Mouse (Mus musculus): Measurements from ENCODE around the gene Ppib. TPM values are rescaled to one million over a fixed set of nuclear protein-coding genes. Genes with fewer than 3 reads are reported as not detected.

The Ppib gene
- polyA plus RNA-seq, 1 experiment from 2014 or later, result 313 TPM

GRCm38 (mm10) chr9:66084171-66084570 lies 24.1 kb downstream of the Ppib start:
- Histone ChIP-seq H3K27ac (ENCODE audit: low read length) (no peak overlapping the region), H3K27me3 (ENCODE audit: control insufficient read depth, insufficient read depth, low read depth, low read length) (no peaks in the 10 kb centered on the region), H3K4me1 (ENCODE audit: control insufficient read depth, insufficient read depth, low read length) (no peaks in the 10 kb centered on the region), H3K4me2 (ENCODE audit: low read length) (no peak overlapping the region), H3K36me3 (ENCODE audit: control insufficient read depth, insufficient read depth, low read length) (peaks cover 14% of the 10 kb centered on the region), H3K4me3 (ENCODE audit: low read depth, low read length) (no peak overlapping the region), H3K9ac (ENCODE audit: low read depth, low read length) (no peak overlapping the region), H3K9me3 (replicated peaks; ENCODE audit: control insufficient read depth, low read length, poor library complexity, severe bottlenecking) (no peaks in the 10 kb centered on the region)
- no peak for ATAC-seq
- WGBS, result 85% methylated on average over 3 of the region's 3 CpGs

DNA sequence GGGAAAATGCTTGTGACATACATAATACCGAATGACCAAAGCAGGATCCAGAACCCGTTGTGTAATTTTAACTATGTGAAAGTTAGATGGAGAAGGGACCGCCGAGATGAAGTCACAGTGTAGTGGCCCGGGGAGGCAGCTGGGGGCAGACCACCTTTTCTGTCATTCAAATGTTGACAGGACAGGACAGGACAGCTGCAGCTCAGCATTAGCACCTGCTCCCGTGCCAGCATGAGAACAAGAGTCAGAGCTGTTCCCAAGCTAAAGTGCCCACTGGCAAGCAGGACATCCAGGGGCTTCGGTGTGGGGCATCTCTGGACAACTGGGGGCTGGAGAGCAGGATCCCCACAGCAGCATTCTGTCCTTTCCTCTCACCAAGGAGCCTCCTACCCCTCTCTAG lies 27.0 kb downstream of the Ppib start:
- Histone ChIP-seq H3K27ac (ENCODE audit: low read length) (no peak overlapping the region), H3K36me3 (ENCODE audit: control insufficient read depth, insufficient read depth, low read length) (peaks cover 28% of the 10 kb centered on the region), H3K4me3 (ENCODE audit: low read depth, low read length) (no peak overlapping the region), H3K4me1 (ENCODE audit: control insufficient read depth, insufficient read depth, low read length) (no peaks in the 10 kb centered on the region), H3K9ac (ENCODE audit: low read depth, low read length) (no peak overlapping the region), H3K9me3 (replicated peaks; ENCODE audit: control insufficient read depth, low read length, poor library complexity, severe bottlenecking) (no peaks in the 10 kb centered on the region), H3K4me2 (ENCODE audit: low read length) (no peak overlapping the region), H3K27me3 (ENCODE audit: control insufficient read depth, insufficient read depth, low read depth, low read length) (no peaks in the 10 kb centered on the region)
- no peak for ATAC-seq
- 89% methylated on average over 7 of the region's 7 CpGs for WGBS

DNA sequence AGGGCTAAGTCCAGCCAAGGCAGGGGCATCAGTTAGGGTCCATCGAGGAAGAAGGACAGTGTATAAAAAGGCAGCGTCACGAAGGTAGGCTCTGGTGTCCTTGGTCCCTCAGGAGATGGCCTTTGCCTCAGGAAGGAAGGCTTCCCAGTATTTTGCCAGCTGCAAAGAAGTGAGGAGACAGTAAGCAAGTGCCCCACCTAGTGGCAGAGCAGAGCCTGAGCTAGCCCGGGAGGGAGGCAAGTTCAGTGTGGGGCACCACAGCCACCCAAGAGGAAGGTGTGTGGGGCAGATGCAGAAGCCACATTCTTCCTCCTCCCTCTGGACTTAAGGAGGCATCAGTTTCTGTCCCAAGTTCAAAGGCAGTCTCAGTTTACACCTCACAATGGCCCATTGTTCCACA lies 28.4 kb downstream of the Ppib start:
- Histone ChIP-seq H3K27me3 (ENCODE audit: control insufficient read depth, insufficient read depth, low read depth, low read length) (no peaks in the 10 kb centered on the region), H3K9me3 (replicated peaks; ENCODE audit: control insufficient read depth, low read length, poor library complexity, severe bottlenecking) (no peaks in the 10 kb centered on the region), H3K4me2 (ENCODE audit: low read length) (no peak overlapping the region), H3K4me3 (ENCODE audit: low read depth, low read length) (no peak overlapping the region), H3K4me1 (ENCODE audit: control insufficient read depth, insufficient read depth, low read length) (no peaks in the 10 kb centered on the region), H3K9ac (ENCODE audit: low read depth, low read length) (no peak overlapping the region), H3K36me3 (ENCODE audit: control insufficient read depth, insufficient read depth, low read length) (peaks cover 39% of the 10 kb centered on the region), H3K27ac (ENCODE audit: low read length) (no peak overlapping the region)
- ATAC-seq, result no peak
- 42% methylated on average over 4 of the region's 4 CpGs for WGBS

- Histone ChIP-seq H3K4me2 (ENCODE audit: low read length) (no peak overlapping the region), H3K4me3 (ENCODE audit: low read depth, low read length) (no peak overlapping the region), H3K9me3 (replicated peaks; ENCODE audit: control insufficient read depth, low read length, poor library complexity, severe bottlenecking) (no peaks in the 10 kb centered on the region), H3K36me3 (ENCODE audit: control insufficient read depth, insufficient read depth, low read length) (peaks cover 60% of the 10 kb centered on the region), H3K27me3 (ENCODE audit: control insufficient read depth, insufficient read depth, low read depth, low read length) (no peaks in the 10 kb centered on the region), H3K27ac (ENCODE audit: low read length) (no peak overlapping the region), H3K4me1 (ENCODE audit: control insufficient read depth, insufficient read depth, low read length) (no peaks in the 10 kb centered on the region), H3K9ac (ENCODE audit: low read depth, low read length) (no peak overlapping the region)
- no peak for ATAC-seq
- 91% methylated on average over 13 of the region's 13 CpGs for WGBS
These were observed 30.7 kb downstream of the Ppib start for GRCm38 (mm10) chr9:66090593-66091244.

DNA sequence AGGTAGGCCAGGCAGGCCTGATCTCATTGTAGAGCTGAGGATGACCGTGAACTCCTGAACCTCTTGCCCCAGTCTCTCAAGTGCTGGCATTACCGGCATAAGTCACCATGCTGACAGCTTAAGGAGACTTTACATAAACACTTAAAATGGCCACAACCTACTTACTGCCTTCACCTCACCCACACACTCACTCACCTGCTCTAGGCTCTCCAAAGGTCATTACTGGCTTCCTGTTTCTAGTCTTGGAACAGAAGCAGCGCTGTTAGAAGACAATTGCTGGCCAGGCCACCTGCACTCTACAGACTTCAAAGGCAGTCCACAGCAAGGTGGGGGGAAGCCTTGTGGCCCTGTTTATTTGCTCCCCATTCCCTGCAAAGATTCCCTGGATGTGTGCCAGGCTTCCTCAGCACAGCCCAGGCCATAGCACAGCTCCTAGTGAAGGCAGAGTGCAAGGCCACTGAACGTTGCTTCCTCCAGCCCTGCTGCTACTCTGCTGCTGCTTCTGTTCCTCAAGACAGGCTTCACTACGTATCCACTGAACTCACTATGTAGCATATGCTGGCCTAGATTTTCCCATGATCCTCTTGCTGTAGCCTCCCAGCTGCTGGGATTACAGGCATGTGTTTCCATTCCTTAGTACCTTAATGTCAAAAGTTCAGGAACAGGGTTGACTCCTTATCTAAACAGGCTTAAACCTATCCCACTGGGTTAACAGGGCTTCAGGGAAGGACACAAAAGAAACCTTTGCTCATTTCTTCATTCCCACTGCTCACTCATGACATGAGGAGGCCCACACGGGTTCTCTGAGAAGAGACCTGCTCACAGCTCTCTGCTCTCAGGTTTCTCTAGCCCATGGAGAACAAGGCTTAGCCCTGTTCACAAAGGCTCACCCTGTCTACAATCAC lies 31.6 kb downstream of the Ppib start:
- no peak overlapping the region for H3K4me2 ChIP-seq (ENCODE audit: low read length)
- no peak overlapping the region for H3K9ac ChIP-seq (ENCODE audit: low read depth, low read length)
- H3K4me1 ChIP-seq (ENCODE audit: control insufficient read depth, insufficient read depth, low read length), result no peaks in the 10 kb centered on the region
- H3K36me3 ChIP-seq (ENCODE audit: control insufficient read depth, insufficient read depth, low read length), result peaks cover 66% of the 10 kb centered on the region
- H3K27ac ChIP-seq (ENCODE audit: low read length), result no peak overlapping the region
- WGBS, result 81% methylated on average over 6 of the region's 6 CpGs
- H3K27me3 ChIP-seq (ENCODE audit: control insufficient read depth, insufficient read depth, low read depth, low read length), result no peaks in the 10 kb centered on the region
- no peak for ATAC-seq
- no peaks in the 10 kb centered on the region for H3K9me3 ChIP-seq (replicated peaks; ENCODE audit: control insufficient read depth, low read length, poor library complexity, severe bottlenecking)
- no peak overlapping the region for H3K4me3 ChIP-seq (ENCODE audit: low read depth, low read length)

DNA sequence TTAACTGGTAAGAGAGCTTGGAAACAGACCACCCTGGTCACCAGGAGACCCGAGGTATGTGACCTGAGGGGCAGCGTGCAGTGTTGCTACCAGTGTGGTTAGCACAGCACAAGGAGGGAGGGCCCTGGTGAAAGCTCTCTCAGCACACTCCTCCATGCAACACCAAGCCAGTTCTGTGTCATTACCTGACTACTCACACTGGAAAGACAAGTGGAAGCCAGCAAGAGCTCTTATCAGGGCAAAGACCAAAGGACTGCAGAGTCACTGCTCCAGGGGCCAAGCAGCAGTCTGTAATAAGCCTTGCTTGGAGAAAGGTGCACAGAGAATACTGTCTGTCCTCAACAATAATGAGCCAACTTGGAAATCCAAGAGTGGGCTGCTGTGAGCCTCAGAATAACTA lies 32.6 kb downstream of the Ppib start:
- peaks cover 67% of the 10 kb centered on the region for H3K36me3 ChIP-seq (ENCODE audit: control insufficient read depth, insufficient read depth, low read length)
- no peak overlapping the region for H3K4me2 ChIP-seq (ENCODE audit: low read length)
- H3K4me1 ChIP-seq (ENCODE audit: control insufficient read depth, insufficient read depth, low read length), result no peaks in the 10 kb centered on the region
- no peaks in the 10 kb centered on the region for H3K27me3 ChIP-seq (ENCODE audit: control insufficient read depth, insufficient read depth, low read depth, low read length)
- no peak overlapping the region for H3K9ac ChIP-seq (ENCODE audit: low read depth, low read length)
- no peak overlapping the region for H3K27ac ChIP-seq (ENCODE audit: low read length)
- ATAC-seq, result no peak
- no peaks in the 10 kb centered on the region for H3K9me3 ChIP-seq (replicated peaks; ENCODE audit: control insufficient read depth, low read length, poor library complexity, severe bottlenecking)
- H3K4me3 ChIP-seq (ENCODE audit: low read depth, low read length), result no peak overlapping the region
- 86% methylated on average over 2 of the region's 2 CpGs for WGBS

- Histone ChIP-seq H3K4me2 (ENCODE audit: low read length) (no peak overlapping the region), H3K9me3 (replicated peaks; ENCODE audit: control insufficient read depth, low read length, poor library complexity, severe bottlenecking) (no peaks in the 10 kb centered on the region), H3K4me1 (ENCODE audit: control insufficient read depth, insufficient read depth, low read length) (no peaks in the 10 kb centered on the region), H3K36me3 (ENCODE audit: control insufficient read depth, insufficient read depth, low read length) (peaks cover 45% of the 10 kb centered on the region), H3K4me3 (ENCODE audit: low read depth, low read length) (no peak overlapping the region), H3K9ac (ENCODE audit: low read depth, low read length) (no peak overlapping the region), H3K27me3 (ENCODE audit: control insufficient read depth, insufficient read depth, low read depth, low read length) (no peaks in the 10 kb centered on the region), H3K27ac (ENCODE audit: low read length) (no peak overlapping the region)
- no peak for ATAC-seq
- 86% methylated on average over 8 of the region's 8 CpGs for WGBS
These were observed 41.6 kb downstream of the Ppib start for GRCm38 (mm10) chr9:66101577-66101976.

GRCm38 (mm10) chr9:66102668-66103067 lies 42.6 kb downstream of the Ppib start:
- ATAC-seq, result no peak
- Histone ChIP-seq H3K27me3 (ENCODE audit: control insufficient read depth, insufficient read depth, low read depth, low read length) (no peaks in the 10 kb centered on the region), H3K4me2 (ENCODE audit: low read length) (no peak overlapping the region), H3K9me3 (replicated peaks; ENCODE audit: control insufficient read depth, low read length, poor library complexity, severe bottlenecking) (no peaks in the 10 kb centered on the region), H3K9ac (ENCODE audit: low read depth, low read length) (no peak overlapping the region), H3K36me3 (ENCODE audit: control insufficient read depth, insufficient read depth, low read length) (peaks cover 42% of the 10 kb centered on the region), H3K27ac (ENCODE audit: low read length) (no peak overlapping the region), H3K4me3 (ENCODE audit: low read depth, low read length) (no peak overlapping the region), H3K4me1 (ENCODE audit: control insufficient read depth, insufficient read depth, low read length) (no peaks in the 10 kb centered on the region)
- 93% methylated on average over 6 of the region's 6 CpGs for WGBS

DNA sequence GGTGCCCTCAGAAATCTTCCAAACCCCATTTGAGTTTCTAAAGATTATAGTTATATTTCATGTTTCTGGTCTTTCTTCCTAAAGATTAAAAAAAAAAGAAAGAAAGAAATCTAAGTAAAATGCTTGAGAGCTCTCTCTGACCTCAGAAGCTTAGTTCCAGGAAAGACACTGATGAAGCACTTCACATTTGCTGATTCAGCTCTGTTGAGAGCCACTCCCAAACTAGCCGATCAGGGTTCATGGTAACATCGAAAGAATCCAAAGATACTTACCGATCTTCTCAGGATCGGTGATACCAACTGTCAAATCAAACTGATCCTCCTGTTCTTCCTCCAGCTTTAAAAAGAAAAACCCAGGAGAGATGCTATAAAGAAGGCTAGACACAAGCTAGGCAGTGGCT lies 44.6 kb downstream of the Ppib start:
- WGBS, result 95% methylated on average over 4 of the region's 4 CpGs
- H3K9me3 ChIP-seq (replicated peaks; ENCODE audit: control insufficient read depth, low read length, poor library complexity, severe bottlenecking), result no peaks in the 10 kb centered on the region
- peaks cover 33% of the 10 kb centered on the region for H3K36me3 ChIP-seq (ENCODE audit: control insufficient read depth, insufficient read depth, low read length)
- no peak overlapping the region for H3K27ac ChIP-seq (ENCODE audit: low read length)
- no peak overlapping the region for H3K9ac ChIP-seq (ENCODE audit: low read depth, low read length)
- no peaks in the 10 kb centered on the region for H3K4me1 ChIP-seq (ENCODE audit: control insufficient read depth, insufficient read depth, low read length)
- no peaks in the 10 kb centered on the region for H3K27me3 ChIP-seq (ENCODE audit: control insufficient read depth, insufficient read depth, low read depth, low read length)
- H3K4me3 ChIP-seq (ENCODE audit: low read depth, low read length), result no peak overlapping the region
- no peak overlapping the region for H3K4me2 ChIP-seq (ENCODE audit: low read length)
- no peak for ATAC-seq

Data from midbrain, embryonic 16.5 days (tissue).